Mouse (Mus musculus): ENCODE data around the gene Nppc.

DNA sequence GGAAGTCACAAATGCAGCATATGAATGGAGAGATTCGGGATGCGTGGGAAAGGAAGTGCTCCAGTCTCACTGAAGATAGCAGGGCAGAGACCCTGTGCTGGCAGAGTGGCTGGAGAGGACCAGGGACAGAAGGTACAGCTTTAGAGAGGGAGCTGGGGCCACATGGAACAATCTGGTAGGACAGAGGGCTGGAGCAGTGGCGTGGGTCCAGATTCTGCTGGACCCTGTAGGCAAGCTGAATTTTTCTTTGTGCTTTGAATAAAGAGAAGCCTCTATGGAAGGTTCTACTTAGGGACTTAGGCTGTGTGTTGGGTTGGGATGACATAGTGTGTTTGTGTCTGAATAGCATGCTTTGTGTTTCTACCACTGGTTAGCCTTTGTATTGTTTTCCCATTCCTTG, 35.1 kb upstream of the Nppc start:
- TF ChIP-seq CTCF (IDR thresholded peaks at IDR 0.05; ENCODE audit: low read depth, low read length) (no peak), EP300 (IDR thresholded peaks at IDR 0.05; ENCODE audit: insufficient read depth, low read depth, low read length) (no peak), POLR2A (IDR thresholded peaks at IDR 0.05; ENCODE audit: insufficient read depth, low read length) (no peak)
